ENCODE assay signal across 25 mouse cellular contexts in genomic region chr1:13925994-13926393, GRCm38 (mm10).
"Had no signal": no experiment of that assay in that cellular context is flagged by ENCODE, and none has a peak within 500 bp of the region (broad histone marks: within the 10 kb centered on the region; RNA-seq: fewer than 3 reads in every experiment).

No protein-coding gene starts in this region.

- H3K4me3 ChIP-seq: gastrocnemius, adult 2 months; heart, embryonic 10.5 days; hindbrain, embryonic 10.5 days; hindbrain, embryonic 12.5 days; intestine, embryonic 15.5 days; layer of hippocampus, adult 2 months; limb, embryonic 13.5 days; limb, embryonic 15.5 days; liver, embryonic 12.5 days had no signal

- H3K27ac ChIP-seq: gastrocnemius, adult 2 months; heart, embryonic 10.5 days; hindbrain, embryonic 10.5 days; hindbrain, embryonic 12.5 days; hindbrain, embryonic 14.5 days; intestine, embryonic 15.5 days; layer of hippocampus, adult 2 months; limb, embryonic 13.5 days; limb, embryonic 15.5 days; liver, embryonic 12.5 days; liver, embryonic 14.5 days had no signal

- H3K27me3 ChIP-seq: hindbrain, embryonic 12.5 days; intestine, embryonic 15.5 days; limb, embryonic 13.5 days; limb, embryonic 15.5 days; liver, embryonic 12.5 days had no signal

- DNase-seq: gastrocnemius, adult 2 months; gastrocnemius, postnatal 10 days; gastrocnemius, postnatal 25 days; heart, postnatal 10 days; heart, postnatal 4 days; kidney, adult 18-20 months; kidney, adult 8-10 months; kidney, postnatal 10 days; kidney, postnatal 25 days; kidney, postnatal 4 days; layer of hippocampus, postnatal 36 days; left cerebral cortex, postnatal 4 days had no signal

- ATAC-seq: hindbrain, embryonic 16.5 days; inflammation-experienced regulatory T-cells, adult 6 months; intestine, embryonic 15.5 days; intestine, postnatal 0 days; liver, embryonic 12.5 days had no signal

- H3K4me2 ChIP-seq: hindbrain, embryonic 12.5 days; hindbrain, embryonic 14.5 days; intestine, embryonic 15.5 days; limb, embryonic 13.5 days; limb, embryonic 15.5 days; liver, embryonic 12.5 days had no signal

- H3K4me1 ChIP-seq: hindbrain, embryonic 10.5 days; hindbrain, embryonic 12.5 days; intestine, embryonic 15.5 days; limb, embryonic 15.5 days; liver, embryonic 12.5 days had no signal

- H3K9me3 ChIP-seq: hindbrain, embryonic 12.5 days; intestine, embryonic 15.5 days; limb, embryonic 15.5 days; liver, embryonic 12.5 days had no signal

- H3K36me3 ChIP-seq: heart, embryonic 10.5 days; hindbrain, embryonic 10.5 days; hindbrain, embryonic 12.5 days; intestine, embryonic 15.5 days; limb, embryonic 13.5 days; limb, embryonic 15.5 days; liver, embryonic 12.5 days had no signal

- H3K9ac ChIP-seq: hindbrain, embryonic 12.5 days; hindbrain, embryonic 14.5 days; intestine, embryonic 15.5 days; limb, embryonic 13.5 days; limb, embryonic 15.5 days; liver, embryonic 12.5 days; liver, embryonic 14.5 days had no signal
